ENCODE assay signal across 18 mouse cellular contexts in the genomic region with DNA sequence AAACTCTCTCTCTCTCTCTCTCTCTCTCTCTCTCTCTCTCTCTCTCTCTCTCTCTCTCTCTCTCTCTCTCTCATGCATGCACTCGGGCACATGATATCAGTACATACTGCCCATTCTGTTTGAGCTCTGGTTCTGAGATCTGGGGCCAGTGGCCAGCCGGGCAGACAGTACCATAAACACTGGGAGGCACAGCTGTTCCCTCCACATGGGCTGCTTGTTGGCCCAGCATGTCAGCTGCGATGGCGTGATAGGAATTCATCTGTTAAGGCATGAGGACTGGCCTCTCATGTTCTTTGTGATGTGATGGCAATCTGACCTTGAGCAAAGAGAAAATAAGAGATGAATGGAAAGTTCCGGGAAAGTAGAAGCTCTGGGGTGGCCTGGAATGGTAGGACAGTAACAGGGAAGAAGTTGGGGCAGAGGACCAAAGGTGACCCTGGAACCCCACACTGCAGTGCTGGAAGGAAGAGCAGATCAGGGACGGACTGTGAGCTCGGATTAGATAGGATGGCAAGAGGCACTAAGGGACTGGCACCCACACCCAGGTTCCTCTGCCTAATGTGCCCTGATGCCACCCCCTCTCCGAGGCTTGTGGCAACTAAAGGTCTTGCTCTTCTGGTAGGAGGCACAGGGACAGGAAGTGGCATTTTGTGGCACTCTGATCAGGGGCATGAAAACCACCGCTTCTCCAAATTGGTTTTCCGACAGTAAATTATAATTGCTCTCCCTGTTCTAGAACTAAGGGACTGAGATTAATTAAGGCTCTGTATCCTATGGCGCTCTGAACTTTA.
DNase-seq lines count a peak whose midpoint lies in the region; ATAC-seq and TF ChIP-seq lines count a peak whose summit lies in the region.
"Had no signal": no experiment of that assay in that cellular context is flagged by ENCODE, and none has a peak within 500 bp of the region (broad histone marks: within the 10 kb centered on the region; RNA-seq: fewer than 3 reads in every experiment).

No protein-coding gene starts in this region.

- TF ChIP-seq CTCF in stomach, postnatal 0 days (IDR thresholded peaks at IDR 0.05; ENCODE audit: low read depth) = no peak

- no peak overlapping the region for H3K4me3 ChIP-seq in embryonic facial prominence, embryonic 14.5 days (ENCODE audit: low read depth, low read length)
- H3K4me3 ChIP-seq in embryonic facial prominence, embryonic 10.5 days = no peak overlapping the region
- H3K4me3 ChIP-seq in stomach, postnatal 0 days (ENCODE audit: low read depth, low read length) = no peak overlapping the region
- H3K4me3 ChIP-seq in liver, embryonic 12.5 days = no peak overlapping the region
- H3K4me3 ChIP-seq: erythroblast, embryonic 14.5 days; forebrain, embryonic 15.5 days; heart, embryonic 10.5 days; kidney, embryonic 15.5 days; liver, embryonic 15.5 days; midbrain, embryonic 10.5 days had no signal

- H3K27ac ChIP-seq in embryonic facial prominence, embryonic 14.5 days (replicated peaks; ENCODE audit: low read depth, low read length) = no peak overlapping the region
- H3K27ac ChIP-seq in embryonic facial prominence, embryonic 10.5 days (replicated peaks) = no peak overlapping the region
- H3K27ac ChIP-seq in stomach, postnatal 0 days (replicated peaks) = no peak overlapping the region
- no peak overlapping the region for H3K27ac ChIP-seq in liver, embryonic 12.5 days
- H3K27ac ChIP-seq: forebrain, embryonic 15.5 days; heart, embryonic 10.5 days; kidney, embryonic 15.5 days; liver, embryonic 15.5 days had no signal

- no peak for TF ChIP-seq EP300 in stomach, postnatal 0 days (optimal IDR thresholded peaks at IDR 0.05)

- H3K36me3 ChIP-seq in embryonic facial prominence, embryonic 14.5 days (ENCODE audit: control insufficient read depth, insufficient read depth, low read length) = no peaks in the 10 kb centered on the region
- no peaks in the 10 kb centered on the region for H3K36me3 ChIP-seq in embryonic facial prominence, embryonic 10.5 days (replicated peaks)
- H3K36me3 ChIP-seq in stomach, postnatal 0 days (ENCODE audit: control insufficient read depth, insufficient read depth, low read length) = no peaks in the 10 kb centered on the region
- no peaks in the 10 kb centered on the region for H3K36me3 ChIP-seq in liver, embryonic 12.5 days
- H3K36me3 ChIP-seq: forebrain, embryonic 15.5 days; heart, embryonic 10.5 days; kidney, embryonic 15.5 days; liver, embryonic 15.5 days; midbrain, embryonic 10.5 days had no signal

- H3K9me3 ChIP-seq in embryonic facial prominence, embryonic 14.5 days (ENCODE audit: control insufficient read depth, low read length) = no peaks in the 10 kb centered on the region
- no peaks in the 10 kb centered on the region for H3K9me3 ChIP-seq in embryonic facial prominence, embryonic 10.5 days
- H3K9me3 ChIP-seq in stomach, postnatal 0 days (ENCODE audit: control insufficient read depth, low read length) = no peaks in the 10 kb centered on the region
- no peaks in the 10 kb centered on the region for H3K9me3 ChIP-seq in liver, embryonic 12.5 days (replicated peaks)
- H3K9me3 ChIP-seq: forebrain, embryonic 15.5 days; heart, embryonic 10.5 days; kidney, embryonic 15.5 days; liver, embryonic 15.5 days; midbrain, embryonic 10.5 days had no signal

- no peak overlapping the region for H3K4me2 ChIP-seq in embryonic facial prominence, embryonic 14.5 days (ENCODE audit: low read depth, low read length)
- H3K4me2 ChIP-seq in stomach, postnatal 0 days (replicated peaks; ENCODE audit: low read depth) = no peak overlapping the region
- no peak overlapping the region for H3K4me2 ChIP-seq in liver, embryonic 12.5 days
- H3K4me2 ChIP-seq: forebrain, embryonic 15.5 days; kidney, embryonic 15.5 days; liver, embryonic 15.5 days had no signal

- 0 out of 2 replicates have a peak, but pooled peaks have one; percentile 12 for ATAC-seq in embryonic facial prominence, embryonic 14.5 days (ENCODE audit: low read depth)
- ATAC-seq in hematopoietic stem cell, adult 5-6 weeks (replicated peaks in 1 of 2; ENCODE audit: insufficient read depth in 1 of 2, low FRiP score in 2 of 2, low TSS enrichment in 1 of 2, low read depth in 1 of 2, poor library complexity in 2 of 2, severe bottlenecking in 2 of 2) = peak; percentile 88
- no peak for ATAC-seq in stomach, postnatal 0 days (ENCODE audit: low FRiP score, low TSS enrichment)
- no peak for ATAC-seq in liver, embryonic 12.5 days
- ATAC-seq: forebrain, embryonic 15.5 days; hindbrain, embryonic 16.5 days had no signal

- no peaks in the 10 kb centered on the region for H3K27me3 ChIP-seq in embryonic facial prominence, embryonic 14.5 days (replicated peaks; ENCODE audit: control insufficient read depth, insufficient read depth, low read length)
- peaks cover 60% of the 10 kb centered on the region for H3K27me3 ChIP-seq in embryonic facial prominence, embryonic 10.5 days (replicated peaks; ENCODE audit: low read depth, poor library complexity, severe bottlenecking)
- no peaks in the 10 kb centered on the region for H3K27me3 ChIP-seq in stomach, postnatal 0 days (ENCODE audit: control insufficient read depth, insufficient read depth, low read length)
- peaks cover 29% of the 10 kb centered on the region for H3K27me3 ChIP-seq in liver, embryonic 12.5 days (replicated peaks)
- H3K27me3 ChIP-seq: forebrain, embryonic 15.5 days; kidney, embryonic 15.5 days had no signal

- H3K9ac ChIP-seq in embryonic facial prominence, embryonic 14.5 days (ENCODE audit: low read depth, low read length) = no peak overlapping the region
- no peak overlapping the region for H3K9ac ChIP-seq in stomach, postnatal 0 days (ENCODE audit: low read length)
- H3K9ac ChIP-seq in liver, embryonic 12.5 days = no peak overlapping the region
- H3K9ac ChIP-seq: forebrain, embryonic 15.5 days; kidney, embryonic 15.5 days; liver, embryonic 15.5 days had no signal

- 61% methylated on average over 11 of the region's 11 CpGs for WGBS in embryonic facial prominence, embryonic 14.5 days
- WGBS in embryonic facial prominence, embryonic 10.5 days = 79% methylated on average over 11 of the region's 11 CpGs
- 64% methylated on average over 11 of the region's 11 CpGs for WGBS in stomach, postnatal 0 days
- 52% methylated on average over 11 of the region's 11 CpGs for WGBS in liver, embryonic 12.5 days (ENCODE audit: insufficient replicate concordance)

- peak; percentile 25 for DNase-seq in embryonic facial prominence, embryonic 14.5 days (ENCODE audit: low spot score)
- DNase-seq in embryonic facial prominence, embryonic 10.5 days (ENCODE audit: low spot score) = no peak
- peak; percentile 38 for DNase-seq in CD4-positive, CD25-positive, alpha-beta regulatory T cell, adult 2 months (ENCODE audit: low read depth, low spot score)
- peak; percentile 45 for DNase-seq in naive thymus-derived CD4-positive, alpha-beta T cell, adult 2 months (ENCODE audit: low read depth)
- DNase-seq in stomach, postnatal 0 days (ENCODE audit: low spot score) = no peak
- no peak for DNase-seq in gastrocnemius, postnatal 10 days
- DNase-seq: cerebellum, adult 9-11 months; heart, postnatal 14 days; lung, postnatal 10 days had no signal

- H3K4me1 ChIP-seq in embryonic facial prominence, embryonic 14.5 days (ENCODE audit: control insufficient read depth, insufficient read depth, low read length) = peaks cover 11% of the 10 kb centered on the region
- H3K4me1 ChIP-seq in embryonic facial prominence, embryonic 10.5 days = peaks cover 38% of the 10 kb centered on the region
- no peaks in the 10 kb centered on the region for H3K4me1 ChIP-seq in stomach, postnatal 0 days (replicated peaks; ENCODE audit: control insufficient read depth, insufficient read depth)
- H3K4me1 ChIP-seq in liver, embryonic 12.5 days = no peaks in the 10 kb centered on the region
- H3K4me1 ChIP-seq: liver, embryonic 15.5 days had no signal

Comparison
In these comparisons a context has a peak if more than half of its experiments do, and no peak if none do; other contexts are left out.
1. DNase-seq: peak in embryonic facial prominence, embryonic 14.5 days (single experiment), CD4-positive, CD25-positive, alpha-beta regulatory T cell, adult 2 months (single experiment) and naive thymus-derived CD4-positive, alpha-beta T cell, adult 2 months (single experiment); none in embryonic facial prominence, embryonic 10.5 days (single experiment), stomach, postnatal 0 days (single experiment) and gastrocnemius, postnatal 10 days (single experiment).
2. ATAC-seq: peak in embryonic facial prominence, embryonic 14.5 days (single experiment) and hematopoietic stem cell, adult 5-6 weeks (2 of 2); none in stomach, postnatal 0 days (single experiment) and liver, embryonic 12.5 days (single experiment).